Comparison of ENCODE assay signal across 25 mouse cellular contexts in genomic region chr15:81676637-81677036, GRCm38 (mm10). TPM values are rescaled to one million over a fixed set of nuclear protein-coding genes. Genes with fewer than 3 reads are reported as not detected.
DNase-seq lines count a peak whose midpoint lies in the region; ATAC-seq and TF ChIP-seq lines count a peak whose summit lies in the region.
"Had no signal": no experiment of that assay in that cellular context is flagged by ENCODE, and none has a peak within 500 bp of the region (broad histone marks: within the 10 kb centered on the region; RNA-seq: fewer than 3 reads in every experiment).

No protein-coding gene starts in this region.

- intact Hi-C loops in heart, postnatal 10 days (cut with DNase I), result no loop called here
- intact Hi-C loops in heart, postnatal 25 days (cut with DNase I), result no loop called here

- DNase-seq in heart, postnatal 10 days, result no peak
- no peak for DNase-seq in heart, postnatal 25 days (ENCODE audit: low spot score)
- peak; percentile 35 for DNase-seq in heart, postnatal 0 days (ENCODE audit: low spot score)
- no peak for DNase-seq in heart, adult 18-20 months
- DNase-seq: adrenal gland, postnatal 10 days; adrenal gland, postnatal 36 days; cerebellum, adult 18-20 months; cerebellum, adult 9-10 months; cerebellum, postnatal 14 days; gastrocnemius, postnatal 10 days; gastrocnemius, postnatal 36 days; kidney, adult 11 months; kidney, adult 8-10 months had no signal

- no peak overlapping the region for H3K4me2 ChIP-seq in heart, embryonic 11.5 days
- no peak overlapping the region for H3K4me2 ChIP-seq in heart, embryonic 14.5 days (ENCODE audit: low read length)
- no peak overlapping the region for H3K4me2 ChIP-seq in heart, postnatal 0 days (ENCODE audit: low read depth, low read length)
- H3K4me2 ChIP-seq: forebrain, embryonic 13.5 days; hindbrain, embryonic 13.5 days; intestine, embryonic 15.5 days had no signal

- no peaks in the 10 kb centered on the region for H3K9me3 ChIP-seq in heart, embryonic 11.5 days (replicated peaks; ENCODE audit: control insufficient read depth, low read length)
- no peaks in the 10 kb centered on the region for H3K9me3 ChIP-seq in heart, embryonic 14.5 days (ENCODE audit: control insufficient read depth, low read length)
- no peaks in the 10 kb centered on the region for H3K9me3 ChIP-seq in heart, postnatal 0 days (replicated peaks; ENCODE audit: control insufficient read depth, low read length)
- H3K9me3 ChIP-seq: forebrain, embryonic 10.5 days; forebrain, embryonic 13.5 days; heart, embryonic 10.5 days; hindbrain, embryonic 10.5 days; hindbrain, embryonic 13.5 days; intestine, embryonic 15.5 days had no signal

- H3K36me3 ChIP-seq in heart, embryonic 11.5 days (ENCODE audit: control insufficient read depth, insufficient read depth, low read length), result peaks cover 3% of the 10 kb centered on the region
- H3K36me3 ChIP-seq in heart, embryonic 14.5 days (ENCODE audit: control insufficient read depth, insufficient read depth, low read length), result peaks cover 37% of the 10 kb centered on the region
- H3K36me3 ChIP-seq in heart, postnatal 0 days (replicated peaks; ENCODE audit: control insufficient read depth, insufficient read depth, low read length), result peaks cover 38% of the 10 kb centered on the region; the same call in 1 of the 2 replicates

- no peak for TF ChIP-seq CTCF in heart, postnatal 0 days (IDR thresholded peaks at IDR 0.05; ENCODE audit: low read depth)

- 70% methylated on average over 3 of the region's 3 CpGs for WGBS in heart, embryonic 11.5 days (ENCODE audit: insufficient replicate concordance)
- 45% methylated on average over 3 of the region's 3 CpGs for WGBS in heart, embryonic 14.5 days
- WGBS in heart, postnatal 0 days, result 20% methylated on average over 3 of the region's 3 CpGs

- no peak for ATAC-seq in heart, embryonic 11.5 days (replicated peaks; ENCODE audit: insufficient number of reproducible peaks, low FRiP score, low TSS enrichment)
- ATAC-seq in heart, embryonic 14.5 days (ENCODE audit: insufficient number of reproducible peaks, insufficient read depth, low FRiP score, low read depth), result peak; percentile 42; the same call in 1 of the 2 replicates
- no peak; the same call in 1 of the 2 replicates for ATAC-seq in heart, postnatal 0 days (ENCODE audit: insufficient read depth, low read depth)
- ATAC-seq: forebrain, embryonic 13.5 days; forebrain, embryonic 16.5 days; hindbrain, embryonic 16.5 days; intestine, embryonic 15.5 days; Patski had no signal

- H3K4me1 ChIP-seq in heart, embryonic 11.5 days (ENCODE audit: control insufficient read depth, insufficient read depth, low read length), result no peaks in the 10 kb centered on the region
- H3K4me1 ChIP-seq in heart, embryonic 14.5 days (ENCODE audit: control insufficient read depth in 2 of 2, insufficient read depth in 2 of 2, low read length in 2 of 2), result no peaks in the 10 kb centered on the region
- H3K4me1 ChIP-seq in heart, postnatal 0 days (ENCODE audit: control insufficient read depth, insufficient read depth), result no peaks in the 10 kb centered on the region
- H3K4me1 ChIP-seq: forebrain, embryonic 10.5 days; forebrain, embryonic 13.5 days; heart, embryonic 10.5 days; hindbrain, embryonic 10.5 days; hindbrain, embryonic 13.5 days; intestine, embryonic 15.5 days had no signal

- no peak for TF ChIP-seq EP300 in heart, postnatal 0 days (IDR thresholded peaks at IDR 0.05; ENCODE audit: low read depth)

- H3K27ac ChIP-seq in heart, embryonic 11.5 days (ENCODE audit: low read depth, low read length), result peak overlapping the region; percentile 17; the same call in 1 of the 2 replicates
- peak overlapping the region; percentile 1 to 61; a peak in 2 of 4 replicates for H3K27ac ChIP-seq in heart, embryonic 14.5 days (replicated peaks in 1 of 2; ENCODE audit: control insufficient read depth in 1 of 2, insufficient read depth in 1 of 2, low read depth in 2 of 2, low read length in 2 of 2)
- no peak overlapping the region for H3K27ac ChIP-seq in heart, postnatal 0 days (ENCODE audit: low read depth)
- H3K27ac ChIP-seq: forebrain, embryonic 10.5 days; forebrain, embryonic 13.5 days; heart, embryonic 10.5 days; hindbrain, embryonic 10.5 days; hindbrain, embryonic 13.5 days; intestine, embryonic 15.5 days had no signal

- H3K9ac ChIP-seq in heart, embryonic 11.5 days (ENCODE audit: low read depth, low read length), result no peak overlapping the region
- H3K9ac ChIP-seq in heart, embryonic 14.5 days (ENCODE audit: low read length), result no peak overlapping the region
- no peak overlapping the region for H3K9ac ChIP-seq in heart, postnatal 0 days (replicated peaks; ENCODE audit: low read depth, low read length)
- H3K9ac ChIP-seq: forebrain, embryonic 13.5 days; hindbrain, embryonic 13.5 days; intestine, embryonic 15.5 days had no signal

- H3K27me3 ChIP-seq in heart, embryonic 11.5 days (ENCODE audit: control insufficient read depth, insufficient read depth, low read length), result no peaks in the 10 kb centered on the region
- H3K27me3 ChIP-seq in heart, embryonic 14.5 days (ENCODE audit: control insufficient read depth, insufficient read depth, low read length), result no peaks in the 10 kb centered on the region
- H3K27me3 ChIP-seq in heart, postnatal 0 days (ENCODE audit: control insufficient read depth, insufficient read depth, low read length), result no peaks in the 10 kb centered on the region
- H3K27me3 ChIP-seq: forebrain, embryonic 13.5 days; hindbrain, embryonic 13.5 days; intestine, embryonic 15.5 days; Patski had no signal

- no peak overlapping the region for H3K4me3 ChIP-seq in heart, embryonic 11.5 days (ENCODE audit: low read depth, low read length)
- H3K4me3 ChIP-seq in heart, embryonic 14.5 days (ENCODE audit: control insufficient read depth in 1 of 2, insufficient read depth in 1 of 2, low read depth in 1 of 2, low read length in 2 of 2), result no peak overlapping the region
- H3K4me3 ChIP-seq in heart, postnatal 0 days (ENCODE audit: low read depth, low read length), result no peak overlapping the region
- H3K4me3 ChIP-seq: forebrain, embryonic 10.5 days; forebrain, embryonic 13.5 days; heart, embryonic 10.5 days; hindbrain, embryonic 10.5 days; hindbrain, embryonic 13.5 days; intestine, embryonic 15.5 days had no signal

RNA-seq across cellular contexts. Expression of gene L3mbtl2, which starts 12.9 kb away (rescaled TPM):
- 17.2 and 17.7 TPM in 2 replicates for polyA plus RNA-seq in heart, embryonic 11.5 days (2014; fragmentation: Nextera tagmentation; extraction: Ambion mirVana)
- 10 to 100 TPM; 13.4 to 13.6 TPM for total RNA-seq in heart, postnatal 10 days (2021)
- 14.0 and 15.0 TPM in 2 replicates for polyA plus RNA-seq in heart, embryonic 14.5 days (2014; fragmentation: Nextera tagmentation; extraction: Ambion mirVana)
- 10 to 100 TPM in 1 of 2 experiments, 1 to 10 TPM in 1; 9.6 to 10.8 TPM for total RNA-seq in heart, postnatal 25 days (2021)
- total RNA-seq in heart, postnatal 0 days (2014; rRNA removed; ENCODE audit: low replicate concordance), result 17.2 and 18.6 TPM in 2 replicates
- 8.8 and 9.3 TPM in 2 replicates for polyA plus RNA-seq in heart, postnatal 0 days (2015; fragmentation: Nextera tagmentation; extraction: Ambion mirVana)
- total RNA-seq in heart, adult 18-20 months (2021), result 10 to 100 TPM; 11.9 to 14.1 TPM

RNA-seq across cellular contexts. Expression of gene Chadl, which starts 20.4 kb away (rescaled TPM):
- 0.44 and 1.5 TPM in 2 replicates for polyA plus RNA-seq in heart, embryonic 11.5 days (2014; fragmentation: Nextera tagmentation; extraction: Ambion mirVana)
- total RNA-seq in heart, postnatal 10 days (2021), result 1 to 10 TPM; 1.2 to 1.8 TPM
- polyA plus RNA-seq in heart, embryonic 14.5 days (2014; fragmentation: Nextera tagmentation; extraction: Ambion mirVana), result 1.1 and 1.3 TPM in 2 replicates
- total RNA-seq in heart, postnatal 25 days (2021), result 1 to 10 TPM; 1.3 to 1.6 TPM
- total RNA-seq in heart, postnatal 0 days (2014; rRNA removed; ENCODE audit: low replicate concordance), result 2.3 TPM in 1 of 2 replicates, not detected in the other
- polyA plus RNA-seq in heart, postnatal 0 days (2015; fragmentation: Nextera tagmentation; extraction: Ambion mirVana), result 0.74 and 1.2 TPM in 2 replicates
- total RNA-seq in heart, adult 18-20 months (2021), result 1 to 10 TPM in 1 of 2 experiments, under 1 TPM in 1; 0.92 to 2.2 TPM
- total RNA-seq: granulocyte monocyte progenitor cell, adult 5-6 weeks had no signal
